Mouse (Mus musculus) liver (tissue): ENCODE measurements around the gene Sh3yl1.

Source experiments
- DNase-seq: peaks from one replicate; pipeline ENCODE4 v3.0.0-alpha.2; 2020; ENCODE audit warnings: mixed read lengths

The Sh3yl1 gene

GRCm38 (mm10) chr12:30911261-30912047 is at the start of gene Sh3yl1, which contains the start of gene Acp1:
Gene Sh3yl1, plus strand, starts transcription at chr12:30911668.
Gene Acp1, minus strand, starts transcription at chr12:30911589.
- DNase-seq = peak; percentile 98

GRCm38 (mm10) chr12:30864347-30864746 is 47.1 kb upstream of the Sh3yl1 start:
- DNase-seq = no peak

GRCm38 (mm10) chr12:30865781-30866180 is 45.7 kb upstream of the Sh3yl1 start:
- DNase-seq = no peak

- no peak for DNase-seq
These were observed 32.0 kb upstream of the Sh3yl1 start for GRCm38 (mm10) chr12:30879447-30879846.

- DNase-seq = no peak
These were observed 27.9 kb upstream of the Sh3yl1 start for GRCm38 (mm10) chr12:30883592-30883985.

DNA sequence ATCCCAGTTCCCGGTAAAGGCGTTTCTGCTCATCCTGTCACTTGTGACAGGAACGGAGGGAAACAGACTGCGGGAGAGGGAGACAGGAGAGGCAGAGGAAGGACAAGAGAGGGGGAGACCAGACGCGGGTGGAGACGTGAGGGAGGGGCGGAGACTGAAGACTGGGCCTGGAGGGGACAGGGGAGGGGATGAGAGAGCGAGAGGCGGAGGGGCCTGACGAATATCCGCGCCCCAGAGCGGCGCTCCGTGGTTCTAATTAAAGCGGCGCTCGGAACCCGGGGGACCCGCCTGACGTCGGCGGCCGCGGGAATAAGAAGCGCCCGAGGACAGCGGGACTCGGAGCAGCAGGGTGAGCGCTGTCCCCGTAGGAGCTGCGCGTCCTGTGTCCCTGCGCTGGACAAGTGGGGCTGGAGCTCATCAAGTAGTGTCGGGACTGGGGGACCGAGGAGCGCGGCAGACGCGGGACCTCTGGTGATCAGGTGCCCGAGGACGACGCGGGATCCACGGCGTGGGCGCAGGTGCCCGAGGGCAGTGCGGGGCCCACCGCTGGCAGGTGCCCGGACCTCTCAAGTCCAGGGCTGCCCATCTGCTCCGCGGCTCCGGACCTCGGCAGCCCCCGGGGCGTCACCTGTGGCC is 27.4 kb upstream of the Sh3yl1 start, which contains the start of gene Alkal2:
Gene Alkal2, plus strand, starts transcription at position 337 of the 636 bp plus-strand sequence.
- no peak for DNase-seq

- no peak for DNase-seq
These were observed 26.7 kb upstream of the Sh3yl1 start for GRCm38 (mm10) chr12:30884622-30885230.

DNA sequence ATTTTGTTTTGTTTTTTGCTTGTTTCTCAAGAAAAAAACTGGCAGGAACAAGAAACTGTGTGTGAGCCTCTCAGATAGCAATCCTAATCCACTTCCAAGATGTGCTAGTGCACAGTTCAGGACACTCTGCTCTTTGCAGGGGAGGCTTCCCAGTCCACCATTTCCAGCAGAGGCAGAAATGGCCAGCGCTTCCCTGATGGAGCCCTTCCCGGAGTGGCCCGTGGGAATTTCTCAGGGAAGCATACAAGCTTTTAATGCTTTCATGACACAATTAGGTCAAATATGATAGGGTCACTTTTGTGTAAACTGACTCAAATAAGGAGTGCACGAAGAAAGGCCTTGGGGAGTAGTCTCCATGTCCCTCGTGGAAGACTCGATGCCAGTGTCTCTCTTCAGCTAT is 25.6 kb upstream of the Sh3yl1 start:
- DNase-seq = no peak

- DNase-seq = peak; percentile 70
These were observed 23.5 kb upstream of the Sh3yl1 start for GRCm38 (mm10) chr12:30888003-30888402.

- peak; percentile 75 for DNase-seq
These were observed 21.4 kb upstream of the Sh3yl1 start for GRCm38 (mm10) chr12:30890067-30890466.

- DNase-seq = no peak
These were observed 20.0 kb upstream of the Sh3yl1 start for GRCm38 (mm10) chr12:30891438-30891837.

- DNase-seq = peak; percentile 68
These were observed 14.4 kb upstream of the Sh3yl1 start for GRCm38 (mm10) chr12:30897039-30897438.

GRCm38 (mm10) chr12:30908658-30909057 is 2.8 kb upstream of the Sh3yl1 start:
- DNase-seq = peak; percentile 70

- DNase-seq = peak; percentile 72
These were observed 1.6 kb upstream of the Sh3yl1 start for GRCm38 (mm10) chr12:30909881-30910280.

DNA sequence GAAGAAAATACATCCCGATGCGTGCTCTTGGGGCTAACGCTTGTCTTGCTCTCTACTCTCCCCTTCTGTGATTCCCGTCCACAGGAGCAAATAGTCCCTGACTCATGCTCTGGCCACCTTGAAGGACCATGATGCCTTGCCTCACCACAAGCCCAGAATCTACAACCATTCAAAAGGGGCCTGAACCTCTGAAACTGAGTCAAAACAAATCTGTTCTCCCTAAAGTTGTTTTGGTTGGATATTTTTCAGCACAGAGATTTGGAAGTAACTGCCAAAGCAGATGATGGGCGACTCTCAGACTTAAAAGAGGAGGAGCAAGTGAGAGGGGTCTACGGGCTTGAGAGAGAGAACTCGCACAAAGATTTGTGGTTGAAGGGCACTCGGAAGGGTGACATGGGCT is 608 bp upstream of the Sh3yl1 start:
- DNase-seq = peak; percentile 60

DNA sequence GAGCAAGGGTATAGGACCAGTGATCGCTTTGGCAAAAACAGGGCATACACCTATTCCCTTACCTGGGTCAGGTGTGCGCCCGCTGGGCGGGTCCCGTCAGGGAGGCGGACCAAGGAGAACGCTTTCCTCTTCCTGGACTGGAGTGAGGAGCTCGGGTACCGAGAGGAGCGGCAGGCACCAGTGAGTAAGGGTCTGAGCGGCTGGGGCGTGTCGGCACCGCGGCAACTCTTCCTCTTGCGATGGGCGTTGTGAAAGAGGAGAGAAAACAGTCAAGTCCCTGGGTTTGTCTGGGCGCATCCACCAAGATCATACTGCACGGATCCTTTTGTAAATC is 547 bp downstream of the Sh3yl1 start:
- peak; percentile 77 for DNase-seq

GRCm38 (mm10) chr12:30912840-30913239 is 1.4 kb downstream of the Sh3yl1 start:
- no peak for DNase-seq

- DNase-seq = peak; percentile 52
These were observed 10.9 kb downstream of the Sh3yl1 start for GRCm38 (mm10) chr12:30922401-30922800.

DNA sequence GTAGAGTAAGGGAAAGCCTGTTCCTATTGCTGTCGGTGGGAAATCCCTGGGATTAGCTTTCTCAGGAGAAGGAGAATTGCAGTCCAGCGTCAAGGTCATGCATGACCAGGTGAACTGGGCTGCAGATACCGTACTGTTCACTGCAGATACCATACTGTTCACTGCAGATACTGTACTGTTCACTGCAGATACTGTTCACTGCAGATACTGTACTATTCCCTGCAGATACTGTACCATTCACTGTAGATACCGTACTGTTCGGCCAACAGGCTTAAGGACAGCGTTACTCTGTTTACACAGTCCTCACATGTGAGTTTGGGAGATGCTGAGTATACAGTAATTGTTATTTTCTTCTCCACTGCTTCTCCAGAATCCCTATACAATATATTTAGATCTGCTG is 16.7 kb downstream of the Sh3yl1 start:
- no peak for DNase-seq

- DNase-seq = no peak
These were observed 21.8 kb downstream of the Sh3yl1 start for GRCm38 (mm10) chr12:30933299-30933698.

DNA sequence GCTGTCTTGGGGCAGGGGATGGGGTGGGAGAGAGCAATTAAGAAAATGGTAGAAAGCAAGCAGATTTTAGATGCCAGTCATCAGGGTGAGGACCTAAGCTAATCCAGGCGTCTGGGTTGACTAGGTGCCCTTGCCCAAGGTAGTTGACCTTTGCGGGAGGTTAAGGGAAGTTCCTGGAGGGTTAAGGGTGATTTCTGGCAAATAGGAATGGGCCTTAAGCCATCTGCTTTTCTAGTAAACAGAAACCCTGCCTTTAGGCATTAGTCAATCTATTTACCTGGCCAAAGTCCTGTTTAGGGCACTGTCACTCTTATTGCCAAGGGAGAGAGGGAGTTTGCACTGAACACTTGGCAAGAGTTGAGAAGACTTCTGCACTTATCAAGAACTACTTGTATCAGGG is 25.4 kb downstream of the Sh3yl1 start:
- no peak for DNase-seq

DNA sequence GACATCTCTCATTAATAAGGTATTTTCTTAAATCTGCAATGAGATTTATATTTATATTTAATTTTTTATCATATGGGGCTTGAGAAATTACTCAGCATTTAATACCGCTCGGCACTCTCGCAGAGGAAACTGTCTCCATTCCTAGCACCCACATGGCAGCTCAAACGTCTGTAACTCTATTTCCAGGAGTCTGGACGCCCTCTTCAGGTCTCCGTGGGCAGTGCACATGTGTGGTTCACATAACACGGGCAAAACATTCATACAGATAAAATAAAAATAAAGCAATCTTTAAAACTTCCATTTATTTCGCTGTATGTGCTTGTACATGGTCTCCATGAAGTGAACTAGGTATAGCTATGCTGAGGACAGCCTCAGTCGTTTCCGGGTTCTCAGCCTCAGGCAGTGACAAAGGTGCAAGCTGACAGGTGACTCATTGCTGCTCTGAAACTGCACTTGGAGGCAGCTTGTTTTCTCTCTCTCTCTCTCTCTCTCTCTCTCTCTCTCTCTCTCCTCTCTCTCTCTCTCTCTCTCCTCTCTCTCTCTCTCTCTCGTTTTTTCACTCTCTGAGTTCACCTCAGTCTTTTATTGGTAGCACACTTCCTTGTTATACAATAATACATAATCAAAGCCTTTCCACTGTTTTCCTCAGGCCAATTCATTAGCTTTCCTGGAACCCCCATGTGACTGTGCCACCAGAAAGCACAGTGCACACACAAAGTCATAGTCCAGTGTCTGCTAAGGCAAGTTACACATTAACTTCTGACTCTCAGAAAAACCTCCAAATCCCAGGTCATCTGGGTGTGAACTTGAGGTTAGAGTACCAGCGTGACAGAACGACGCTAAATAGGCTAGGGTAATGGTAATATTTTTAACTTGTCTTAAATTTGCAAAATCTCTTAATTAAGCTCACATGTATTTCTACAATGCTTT is 31.9 kb downstream of the Sh3yl1 start:
- DNase-seq = no peak

- DNase-seq = no peak
These were observed 32.7 kb downstream of the Sh3yl1 start for GRCm38 (mm10) chr12:30944197-30944596.
